Mouse (Mus musculus): ENCODE data around the gene Alpl. TPM values are rescaled to one million over a fixed set of nuclear protein-coding genes. Genes with fewer than 3 reads are reported as not detected.

Gene Alpl
- total and polyA plus RNA-seq, 3 experiments, result 62.9 to 164 (median 115) TPM

- Histone ChIP-seq H3K27ac (ENCODE audit: insufficient read depth, low read depth) (no peak overlapping the region), H3K9ac (ENCODE audit: insufficient read depth, low read depth) (no peak overlapping the region), H3K36me3 (replicated peaks in 1 of 2; ENCODE audit: control insufficient read depth in 1 of 2, insufficient read depth in 1 of 2, low read length in 1 of 2) (no peaks in the 10 kb centered on the region), H3K4me1 (ENCODE audit: control insufficient read depth in 1 of 2, insufficient read depth in 2 of 2) (peaks cover 0 to 13% of the 10 kb centered on the region in 2 experiments; a peak in 1 of 4 replicates), H3K79me2 (replicated peaks; ENCODE audit: control insufficient read depth, extremely low read depth, insufficient read depth, poor library complexity, severe bottlenecking) (no peaks in the 10 kb centered on the region), H3K27me3 (replicated peaks) (no peaks in the 10 kb centered on the region), H3K4me2 (ENCODE audit: insufficient read depth, low read depth, poor library complexity, severe bottlenecking) (no peak overlapping the region), H3K4me3 (replicated peaks in 1 of 3; ENCODE audit: low read depth in 2 of 3, low read length in 2 of 3, poor library complexity in 1 of 3) (no peak overlapping the region), H3K9me3 (replicated peaks; ENCODE audit: low read length) (no peaks in the 10 kb centered on the region)
- in situ Hi-C loops (cut with MboI; ENCODE audit: low pct_ligation_motif_present, low pct_unique_long_range_greater_than_20kb, low sequenced_read_pairs), result no loop called here
- no peak for DNase-seq (ENCODE audit: extremely low read depth)
- dilution Hi-C loops (cut with MboI; ENCODE audit: extremely low pct_ligation_motif_present, extremely low pct_unique_long_range_greater_than_20kb, low sequenced_read_pairs), result no loop called here
- no peak for TF ChIP-seq MAZ (IDR thresholded peaks at IDR 0.05; ENCODE audit: low read depth, low read length)
- no peak for TF ChIP-seq CHD1 (IDR thresholded peaks at IDR 0.05; ENCODE audit: low read depth, low read length)
- TF ChIP-seq CHD2 (IDR thresholded peaks at IDR 0.05; ENCODE audit: low read length), result no peak
- TF ChIP-seq MAFK (IDR thresholded peaks at IDR 0.05; ENCODE audit: insufficient replicate concordance, low read length), result no peak
- no peak for TF ChIP-seq TCF12 (IDR thresholded peaks at IDR 0.05; ENCODE audit: low read depth, low read length)
- no peak for TF ChIP-seq NELFE (IDR thresholded peaks at IDR 0.05; ENCODE audit: low read depth, low read length)
- no peak for TF ChIP-seq EP300 (IDR thresholded peaks at IDR 0.05; ENCODE audit: low read length)
- no peak for TF ChIP-seq ELF1 (IDR thresholded peaks at IDR 0.05; ENCODE audit: low read depth, low read length)
- TF ChIP-seq GABPA (IDR thresholded peaks at IDR 0.05; ENCODE audit: insufficient replicate concordance, low read depth, low read length), result no peak
- TF ChIP-seq MXI1 (IDR thresholded peaks at IDR 0.05; ENCODE audit: low read depth, low read length), result no peak
- TF ChIP-seq KAT2A (IDR thresholded peaks at IDR 0.05; ENCODE audit: insufficient replicate concordance, low read length), result no peak
- TF ChIP-seq ETS1 (conservative IDR thresholded peaks at IDR 0.05; ENCODE audit: low read depth, low read length), result no peak
- TF ChIP-seq MAX (IDR thresholded peaks at IDR 0.05; ENCODE audit: low read length), result no peak
- no peak for TF ChIP-seq USF2 (conservative IDR thresholded peaks at IDR 0.05; ENCODE audit: low read depth, low read length)
- TF ChIP-seq HCFC1 (IDR thresholded peaks at IDR 0.05; ENCODE audit: low read depth, low read length), result no peak
- no peak for TF ChIP-seq RCOR1 (conservative IDR thresholded peaks at IDR 0.05; ENCODE audit: low read depth, low read length)
- TF ChIP-seq JUND (conservative IDR thresholded peaks at IDR 0.05; ENCODE audit: low read depth, low read length), result no peak
- no peak for TF ChIP-seq RAD21 (IDR thresholded peaks at IDR 0.05; ENCODE audit: low read depth, low read length)
- no peak for TF ChIP-seq PAX5 (IDR thresholded peaks at IDR 0.05; ENCODE audit: low read length)
These were observed 18.0 kb upstream of the Alpl start for GRCm38 (mm10) chr4:137814140-137814539.

GRCm38 (mm10) chr4:137812946-137813708, 16.9 kb upstream of the Alpl start:
- Histone ChIP-seq H3K4me2 (ENCODE audit: insufficient read depth, low read depth, poor library complexity, severe bottlenecking) (no peak overlapping the region), H3K4me3 (replicated peaks in 1 of 3; ENCODE audit: low read depth in 2 of 3, low read length in 2 of 3, poor library complexity in 1 of 3) (no peak overlapping the region), H3K27ac (ENCODE audit: insufficient read depth, low read depth) (no peak overlapping the region), H3K27me3 (replicated peaks) (no peaks in the 10 kb centered on the region), H3K9ac (ENCODE audit: insufficient read depth, low read depth) (no peak overlapping the region), H3K9me3 (replicated peaks; ENCODE audit: low read length) (no peaks in the 10 kb centered on the region), H3K36me3 (replicated peaks in 1 of 2; ENCODE audit: control insufficient read depth in 1 of 2, insufficient read depth in 1 of 2, low read length in 1 of 2) (no peaks in the 10 kb centered on the region), H3K79me2 (replicated peaks; ENCODE audit: control insufficient read depth, extremely low read depth, insufficient read depth, poor library complexity, severe bottlenecking) (no peaks in the 10 kb centered on the region), H3K4me1 (ENCODE audit: control insufficient read depth in 1 of 2, insufficient read depth in 2 of 2) (peaks cover 0 to 11% of the 10 kb centered on the region in 2 experiments; a peak in 1 of 4 replicates)
- DNase-seq (ENCODE audit: extremely low read depth), result no peak
- TF ChIP-seq RCOR1 (conservative IDR thresholded peaks at IDR 0.05; ENCODE audit: low read depth, low read length), result no peak
- dilution Hi-C loops (cut with MboI; ENCODE audit: extremely low pct_ligation_motif_present, extremely low pct_unique_long_range_greater_than_20kb, low sequenced_read_pairs), result no loop called here
- in situ Hi-C loops (cut with MboI; ENCODE audit: low pct_ligation_motif_present, low pct_unique_long_range_greater_than_20kb, low sequenced_read_pairs), result no loop called here

All from CH12.LX (cell line).